Mouse (Mus musculus) intestine, embryonic 14.5 days (tissue): ENCODE results near the gene Fosl1. TPM values are rescaled to one million over a fixed set of nuclear protein-coding genes. Genes with fewer than 3 reads are reported as not detected.

Experiments used
- ATAC-seq: fragments of 200-750 bp; cut with Nextera tagmentation; replicated peaks from 2 replicates; pipeline ENCODE4 v1.8.0; 2017; ENCODE audit warnings: low read depth, moderate number of reproducible peaks, moderate TSS enrichment, moderate library complexity; ENCODE audit not compliant: low FRiP score, low TSS enrichment
- DNase-seq: peaks from one replicate; pipeline ENCODE4 v3.0.0-alpha.2; 2018; ENCODE audit warnings: low spot score
- H3K27ac ChIP-seq: fragments of 300-500 bp; sonication (generic); 2 replicates; pipeline ENCODE4 v1.5.1; 2014; ENCODE audit warnings: low read depth, mild to moderate bottlenecking, control low read depth
- H3K27me3 ChIP-seq: fragments of 300-500 bp; sonication (generic); replicated peaks from 2 replicates; pipeline ENCODE4 v1.6.1; 2014; ENCODE audit warnings: low read length, control low read depth; ENCODE audit not compliant: control insufficient read depth, insufficient read depth
- H3K36me3 ChIP-seq: fragments of 300-500 bp; sonication (generic); 2 replicates; pipeline ENCODE4 v1.6.1; 2014; ENCODE audit warnings: low read length, control low read depth; ENCODE audit not compliant: control insufficient read depth, insufficient read depth
- H3K4me1 ChIP-seq: fragments of 300-500 bp; sonication (generic); replicated peaks from 2 replicates; pipeline ENCODE4 v1.6.1; 2014; ENCODE audit warnings: low read length, control low read depth, mixed read lengths; ENCODE audit not compliant: control insufficient read depth, insufficient read depth
- H3K4me2 ChIP-seq: fragments of 300-500 bp; sonication (generic); 2 replicates; pipeline ENCODE4 v1.6.1; 2014; ENCODE audit warnings: low read length
- H3K4me3 ChIP-seq: fragments of 300-500 bp; sonication (generic); 2 replicates; pipeline ENCODE4 v1.5.1; 2014; ENCODE audit warnings: low read depth, low read length, control low read depth, mixed read lengths
- H3K9ac ChIP-seq: fragments of 300-500 bp; sonication (generic); 2 replicates; pipeline ENCODE4 v1.6.1; 2014; ENCODE audit warnings: mild to moderate bottlenecking, low read length
- H3K9me3 ChIP-seq: fragments of 300-500 bp; sonication (generic); 2 replicates; pipeline ENCODE4 v1.6.1; 2016; ENCODE audit warnings: low read length, control low read depth; ENCODE audit not compliant: control insufficient read depth
- WGBS: fragments of 180-500 bp; shearing (Covaris S2); extraction: QIAGEN DNeasy Blood & Tissue Kit; methylation state at CpG from one replicate; pipeline ENCODE4 v1.1.7; 2014; 5-methylcytosine and 5-hydroxymethylcytosine counted together
- polyA plus RNA-seq: library from polyadenylated mRNA; unstranded; fragments of >200 nt; fragmentation: Nextera tagmentation; extraction: Ambion mirVana; gene quantifications from 2 replicates; pipeline ENCODE4 v1.2.1, GENCODE M21; 2014

Gene Fosl1
- polyA plus RNA-seq, 1 experiment from 2014 or later, result not detected

GRCm38 (mm10) chr19:5457746-5458442 is 10.5 kb downstream of the Fosl1 start, which contains the start of gene Ccdc85b:
Ccdc85b (minus strand) TSS chr19:5457894.
- Histone ChIP-seq H3K9ac (peak within 1 kb of the TSS; percentile 75), H3K36me3 (peaks cover 27% of the 10 kb centered on the region), H3K4me1 (peaks cover 37% of the 10 kb centered on the region), H3K27ac (peak within 1 kb of the TSS; percentile 84), H3K27me3 (no peaks in the 10 kb centered on the region), H3K9me3 (no peaks in the 10 kb centered on the region), H3K4me2 (peak within 1 kb of the TSS; percentile 94), H3K4me3 (peak within 1 kb of the TSS; percentile 72)
- DNase-seq (no peak), ATAC-seq (no peak)
- 9% methylated on average over 14 of the region's 14 CpGs for WGBS

GRCm38 (mm10) chr19:5459019-5459418 is 11.7 kb downstream of the Fosl1 start:
- ATAC-seq (no peak), DNase-seq (no peak)
- H3K36me3 ChIP-seq, result peaks cover 26% of the 10 kb centered on the region
- no peak overlapping the region for H3K9ac ChIP-seq
- WGBS, result 72% methylated on average over 7 of the region's 7 CpGs
- no peak overlapping the region for H3K4me3 ChIP-seq
- no peak overlapping the region for H3K27ac ChIP-seq
- no peaks in the 10 kb centered on the region for H3K9me3 ChIP-seq
- H3K27me3 ChIP-seq, result no peaks in the 10 kb centered on the region
- H3K4me1 ChIP-seq, result peaks cover 40% of the 10 kb centered on the region
- H3K4me2 ChIP-seq, result no peak overlapping the region

GRCm38 (mm10) chr19:5459896-5460295 is 12.5 kb downstream of the Fosl1 start:
- Histone ChIP-seq H3K27me3 (no peaks in the 10 kb centered on the region), H3K4me2 (peak overlapping the region; percentile 66), H3K27ac (no peak overlapping the region; the same call in 1 of the 2 replicates), H3K4me1 (peaks cover 44% of the 10 kb centered on the region), H3K9me3 (no peaks in the 10 kb centered on the region), H3K36me3 (peaks cover 25% of the 10 kb centered on the region), H3K9ac (peak overlapping the region; percentile 70), H3K4me3 (peak overlapping the region; percentile 91)
- ATAC-seq (no peak), DNase-seq (no peak)
- WGBS, result 35% methylated on average over 3 of the region's 3 CpGs

GRCm38 (mm10) chr19:5460465-5460911 is 13.1 kb downstream of the Fosl1 start, which contains the start of gene Fibp:
Fibp (plus strand) TSS chr19:5460615.
- peak; percentile 96 for DNase-seq
- Histone ChIP-seq H3K4me1 (peaks cover 38% of the 10 kb centered on the region), H3K27ac (peak within 1 kb of the TSS; percentile 34; the same call in 1 of the 2 replicates), H3K27me3 (no peaks in the 10 kb centered on the region), H3K36me3 (peaks cover 30% of the 10 kb centered on the region), H3K9me3 (no peaks in the 10 kb centered on the region), H3K4me3 (peak within 1 kb of the TSS; percentile 91), H3K4me2 (peak within 1 kb of the TSS; percentile 66), H3K9ac (peak within 1 kb of the TSS; percentile 70)
- WGBS, result under 1% methylated on average over 32 of the region's 32 CpGs
- peak; percentile 65 for ATAC-seq

- Histone ChIP-seq H3K36me3 (peaks cover 39% of the 10 kb centered on the region), H3K4me2 (peak overlapping the region; percentile 66), H3K4me3 (peak overlapping the region; percentile 91), H3K4me1 (peaks cover 30% of the 10 kb centered on the region), H3K27me3 (no peaks in the 10 kb centered on the region), H3K27ac (no peak overlapping the region), H3K9ac (no peak overlapping the region; the same call in 1 of the 2 replicates), H3K9me3 (no peaks in the 10 kb centered on the region)
- ATAC-seq (no peak), DNase-seq (no peak)
- WGBS, result 88% methylated on average over 6 of the region's 6 CpGs
Observed at GRCm38 (mm10) chr19:5461411-5461810, 14.1 kb downstream of the Fosl1 start.

GRCm38 (mm10) chr19:5463212-5463611 is 15.9 kb downstream of the Fosl1 start:
- 87% methylated on average over 9 of the region's 9 CpGs for WGBS
- H3K4me2 ChIP-seq, result no peak overlapping the region
- H3K9me3 ChIP-seq, result no peaks in the 10 kb centered on the region
- no peaks in the 10 kb centered on the region for H3K27me3 ChIP-seq
- DNase-seq (no peak), ATAC-seq (no peak)
- H3K36me3 ChIP-seq, result peaks cover 57% of the 10 kb centered on the region
- no peak overlapping the region for H3K4me3 ChIP-seq
- no peak overlapping the region for H3K9ac ChIP-seq
- H3K27ac ChIP-seq, result no peak overlapping the region
- H3K4me1 ChIP-seq, result peaks cover 20% of the 10 kb centered on the region

GRCm38 (mm10) chr19:5463791-5464562 is 16.6 kb downstream of the Fosl1 start:
- ATAC-seq (peak; percentile 21; the same call in 1 of the 2 replicates), DNase-seq (peak; percentile 83)
- Histone ChIP-seq H3K4me1 (peaks cover 20% of the 10 kb centered on the region), H3K4me3 (peak overlapping the region; percentile 10), H3K27me3 (no peaks in the 10 kb centered on the region), H3K9ac (peak overlapping the region; percentile 12), H3K27ac (no peak overlapping the region), H3K4me2 (peak overlapping the region; percentile 42), H3K36me3 (peaks cover 57% of the 10 kb centered on the region), H3K9me3 (no peaks in the 10 kb centered on the region)
- WGBS, result 35% methylated on average over 15 of the region's 15 CpGs

- Histone ChIP-seq H3K4me2 (no peak overlapping the region), H3K27ac (no peak overlapping the region), H3K36me3 (peaks cover 57% of the 10 kb centered on the region), H3K4me3 (no peak overlapping the region), H3K27me3 (no peaks in the 10 kb centered on the region), H3K9ac (no peak overlapping the region), H3K9me3 (no peaks in the 10 kb centered on the region), H3K4me1 (peaks cover 20% of the 10 kb centered on the region)
- no peak for ATAC-seq
- 95% methylated on average over 8 of the region's 8 CpGs for WGBS
- DNase-seq, result no peak
Observed at GRCm38 (mm10) chr19:5465037-5465436, 17.7 kb downstream of the Fosl1 start.
